Mouse (Mus musculus) T-helper 17 cell (primary cell): ENCODE results near the gene Crkl.

Source experiments
- in situ Hi-C, 2 experiments: fragments of 300-600 bp; cut with MboI, MseI; formaldehyde crosslinking; loops; 1 replicate in 1 of 2; 2 replicates in 1 of 2; pipeline ENCODE4 v1.15.1; 2025; ENCODE audit warnings: high pct_unique_total_duplicates in 2 of 2

Crkl gene

GRCm38 (mm10) chr16:17526223-17526622 is 74.4 kb downstream of the Crkl start:
- in situ Hi-C loops = no loop called here

GRCm38 (mm10) chr16:17527606-17528005 is 75.8 kb downstream of the Crkl start:
- in situ Hi-C loops = no loop called here

GRCm38 (mm10) chr16:17528276-17528675 is 76.5 kb downstream of the Crkl start:
- in situ Hi-C loops = no loop called here

GRCm38 (mm10) chr16:17529981-17530586 is 78.3 kb downstream of the Crkl start:
- in situ Hi-C loops = loop anchor here (5.0 to 10.0 kb wide), 2 partner anchors 73 to 395 kb away; partner anchors contain the start of gene Sdf2l1 (in 1 of the 2)

- in situ Hi-C loops = loop anchor here (5.0 to 10.0 kb wide), 2 partner anchors 73 to 396 kb away; partner anchors contain the start of gene Sdf2l1 (in 1 of the 2)
Observed at GRCm38 (mm10) chr16:17530640-17531288, 79.0 kb downstream of the Crkl start, which contains the start of gene Thap7. Gene Thap7 (minus strand): TSS chr16:17531136.

- in situ Hi-C loops = loop anchor here (5.0 to 10.0 kb wide), 2 partner anchors 75 to 397 kb away; partner anchors contain the start of gene Sdf2l1 (in 1 of the 2)
Observed at GRCm38 (mm10) chr16:17532271-17532670, 80.5 kb downstream of the Crkl start.

- in situ Hi-C loops = loop anchor here (5.0 to 10.0 kb wide), 2 partner anchors 76 to 398 kb away; partner anchors contain the start of gene Sdf2l1 (in 1 of the 2)
Observed at GRCm38 (mm10) chr16:17532676-17533329, 81.0 kb downstream of the Crkl start.

GRCm38 (mm10) chr16:17536584-17536983 is 84.8 kb downstream of the Crkl start:
- in situ Hi-C loops = loop anchor here in 1 of 2 experiments (10.0 kb wide), 1 partner anchor 402 kb away; the partner anchor contains the start of gene Sdf2l1
